Mouse (Mus musculus) ES-E14 (cell line): ENCODE measurements at regions not wholly inside any gene's neighbourhood (a gene's known extent, or its start where the extent isn't known, plus 50 kb on each side); places are given as distances from the start of the nearest gene placed in this dataset.
A peak's percentile ranks its signal among the peaks of the same experiment; 100 is the strongest.

Experiments
- DNase-seq: peaks from one replicate; pipeline ENCODE4 v3.0.0-alpha.2; 2013; ENCODE audit warnings: low read depth, low spot score
- H3K27ac ChIP-seq: 2 replicates; pipeline ENCODE4 v1.5.1; 2012; ENCODE audit warnings: low read depth, mild to moderate bottlenecking, low read length, moderate library complexity, mixed read lengths; ENCODE audit not compliant: poor library complexity, insufficient read depth, severe bottlenecking
- H3K36me3 ChIP-seq: 2 replicates; pipeline ENCODE4 v1.6.1; 2012; ENCODE audit warnings: mild to moderate bottlenecking, low read length, moderate library complexity, mixed read lengths; ENCODE audit not compliant: control insufficient read depth, poor library complexity, insufficient read depth, severe bottlenecking
- H3K4me1 ChIP-seq, 2 experiments: fragments of 150-350 bp in 1 of 2; sonication (generic) in 1 of 2; 2 replicates each; pipeline ENCODE4 v1.6.1; 2012; ENCODE audit warnings: low read length in 2 of 2, mild to moderate bottlenecking in 1 of 2, mixed read lengths in 1 of 2; ENCODE audit not compliant: control insufficient read depth in 2 of 2, insufficient read depth in 2 of 2, poor library complexity in 1 of 2
- H3K4me3 ChIP-seq, 2 experiments: fragments of 150-350 bp in 1 of 2; sonication (generic) in 1 of 2; 2 replicates each; pipeline ENCODE4 v1.5.1; 2012; ENCODE audit warnings: low read length in 2 of 2, low read depth in 1 of 2, mild to moderate bottlenecking in 1 of 2, mixed read lengths in 1 of 2; ENCODE audit not compliant: insufficient read depth in 1 of 2, poor library complexity in 1 of 2, severe bottlenecking in 1 of 2
- H3K9ac ChIP-seq: 2 replicates; pipeline ENCODE4 v1.6.1; 2012; ENCODE audit warnings: low read depth, mild to moderate bottlenecking, low read length, mixed read lengths; ENCODE audit not compliant: poor library complexity, insufficient read depth, severe bottlenecking
- H3K9me3 ChIP-seq: fragments of 150-350 bp; sonication (generic); 2 replicates; pipeline ENCODE4 v1.6.1; 2012; ENCODE audit warnings: low read depth, mild to moderate bottlenecking, low read length; ENCODE audit not compliant: control insufficient read depth, insufficient read depth
- CHD2 ChIP-seq: IDR thresholded peaks from 2 replicates; pipeline ENCODE4 v1.6.1; 2014; ENCODE audit warnings: mild to moderate bottlenecking, low read depth, low read length, inconsistent platforms
- HCFC1 ChIP-seq: IDR thresholded peaks from 2 replicates; pipeline ENCODE4 v1.6.1; 2012; ENCODE audit warnings: low read length, inconsistent platforms, borderline replicate concordance; ENCODE audit not compliant: insufficient read depth
- MAFK ChIP-seq: IDR thresholded peaks from 2 replicates; pipeline ENCODE4 v1.6.1; 2014; ENCODE audit warnings: mild to moderate bottlenecking, low read depth, low read length, inconsistent platforms; ENCODE audit not compliant: insufficient read depth
- ZC3H11A ChIP-seq: IDR thresholded peaks from 2 replicates; pipeline ENCODE4 v1.6.1; 2012; ENCODE audit warnings: low read depth, mild to moderate bottlenecking, inconsistent platforms, low read length, borderline replicate concordance
- ZNF384 ChIP-seq: IDR thresholded peaks from 2 replicates; pipeline ENCODE4 v1.6.1; 2012; ENCODE audit warnings: low read depth, low read length, inconsistent platforms
- in situ Hi-C, 2 experiments: fragments of 600-800 bp; cut with MboI; formaldehyde crosslinking; loops; one replicate each; pipeline ENCODE4 v1.15.1; 2025; ENCODE audit warnings: low sequenced_read_pairs in 2 of 2, inconsistent platforms in 1 of 2; ENCODE audit not compliant: unreplicated experiment in 2 of 2

DNA sequence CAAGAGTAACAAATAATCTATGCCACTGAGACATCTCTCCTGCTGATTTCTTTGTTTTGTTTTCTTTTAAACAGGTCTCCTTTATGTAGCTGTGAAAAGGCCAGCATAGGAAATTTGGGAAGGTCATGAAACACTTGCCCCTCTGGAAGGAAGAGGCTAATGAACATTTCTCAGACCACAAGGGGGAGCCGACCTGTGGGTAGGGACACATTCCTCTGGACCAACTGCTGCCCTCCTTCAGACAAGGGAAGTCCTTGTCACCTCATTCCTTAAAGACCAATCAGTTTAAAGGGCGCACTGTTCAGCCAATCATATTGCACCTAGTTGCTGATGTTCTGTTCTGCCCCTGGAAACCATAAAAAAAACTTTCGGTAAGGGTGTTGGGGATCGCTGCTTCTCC lies 75.8 kb upstream of the Aga start:
- Histone ChIP-seq H3K36me3 (no peaks in the 10 kb centered on the region), H3K9me3 (no peaks in the 10 kb centered on the region), H3K9ac (no peak overlapping the region), H3K4me3 (no peak overlapping the region), H3K4me1 (no peaks in the 10 kb centered on the region), H3K27ac (no peak overlapping the region)
- in situ Hi-C loops = no loop called here
- no peak for TF ChIP-seq CHD2
- TF ChIP-seq MAFK = no peak
- TF ChIP-seq ZC3H11A = no peak
- no peak for TF ChIP-seq HCFC1
- no peak for TF ChIP-seq ZNF384
- DNase-seq = peak; percentile 20

DNA sequence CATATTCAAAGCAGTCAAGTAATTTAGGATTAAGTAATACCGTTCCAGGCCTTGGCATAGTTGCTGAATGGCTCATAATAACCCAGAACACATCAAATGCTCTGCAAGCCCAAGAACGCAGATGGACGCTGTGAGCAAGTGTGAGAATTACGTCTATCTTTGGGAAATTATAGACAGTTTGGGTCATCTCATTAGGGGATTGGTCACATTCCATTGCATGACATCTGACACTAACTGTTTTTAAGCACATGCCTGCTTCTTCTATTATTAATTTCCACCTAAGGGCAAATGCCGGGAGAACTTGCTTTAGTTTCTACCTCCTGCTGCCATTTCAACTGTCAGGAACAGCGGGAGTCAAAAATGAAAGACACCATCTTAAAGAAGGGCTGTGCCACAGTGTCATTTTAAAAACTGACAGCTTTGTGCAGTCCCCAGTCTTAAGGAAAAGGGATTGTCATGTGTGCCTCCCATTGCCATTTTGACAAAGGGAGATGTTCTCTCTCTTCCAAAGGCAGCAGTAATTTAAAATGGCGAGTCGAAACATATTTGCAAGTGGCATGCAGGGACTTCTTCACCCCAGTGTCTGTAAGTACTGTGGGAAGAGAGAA lies 64.7 kb upstream of the Aga start:
- no peaks in the 10 kb centered on the region for H3K9me3 ChIP-seq
- no peaks in the 10 kb centered on the region for H3K4me1 ChIP-seq
- no peak overlapping the region for H3K9ac ChIP-seq
- H3K27ac ChIP-seq = no peak overlapping the region
- DNase-seq = no peak
- TF ChIP-seq HCFC1 = no peak
- no peak for TF ChIP-seq ZC3H11A
- TF ChIP-seq CHD2 = no peak
- no peak for TF ChIP-seq MAFK
- no peak for TF ChIP-seq ZNF384
- no peaks in the 10 kb centered on the region for H3K36me3 ChIP-seq
- in situ Hi-C loops = no loop called here
- H3K4me3 ChIP-seq = no peak overlapping the region
